Mouse (Mus musculus) C2C12 (cell line): ENCODE results near the gene Rundc1.

Experiments
- CTCF ChIP-seq: IDR thresholded peaks from one replicate; pipeline ENCODE4 v1.5.1; 2011; ENCODE audit not compliant: control insufficient read depth, insufficient read depth, insufficient read length
- MAX ChIP-seq: IDR thresholded peaks from one replicate; pipeline ENCODE4 v1.6.1; 2011; ENCODE audit warnings: mild to moderate bottlenecking, control low read depth

GRCm38 (mm10) chr11:101464211-101465100, 39.6 kb downstream of the Rundc1 start, which contains the start of gene Rnd2:
- TF ChIP-seq CTCF, result no peak
- no peak for TF ChIP-seq MAX
